Mouse (Mus musculus): ENCODE results near the gene Fgd5. TPM values are rescaled to one million over a fixed set of nuclear protein-coding genes. Genes with fewer than 3 reads are reported as not detected.
"Not testable (repeated sequence)": the region's sequence is repeated elsewhere in the genome, so short reads cannot be mapped to it uniquely, and the experiment has no call there.

Fgd5 gene
- 8.1 and 8.2 TPM in 2 replicates for polyA plus RNA-seq (2015; fragmentation: Nextera tagmentation; extraction: Ambion mirVana)

DNA sequence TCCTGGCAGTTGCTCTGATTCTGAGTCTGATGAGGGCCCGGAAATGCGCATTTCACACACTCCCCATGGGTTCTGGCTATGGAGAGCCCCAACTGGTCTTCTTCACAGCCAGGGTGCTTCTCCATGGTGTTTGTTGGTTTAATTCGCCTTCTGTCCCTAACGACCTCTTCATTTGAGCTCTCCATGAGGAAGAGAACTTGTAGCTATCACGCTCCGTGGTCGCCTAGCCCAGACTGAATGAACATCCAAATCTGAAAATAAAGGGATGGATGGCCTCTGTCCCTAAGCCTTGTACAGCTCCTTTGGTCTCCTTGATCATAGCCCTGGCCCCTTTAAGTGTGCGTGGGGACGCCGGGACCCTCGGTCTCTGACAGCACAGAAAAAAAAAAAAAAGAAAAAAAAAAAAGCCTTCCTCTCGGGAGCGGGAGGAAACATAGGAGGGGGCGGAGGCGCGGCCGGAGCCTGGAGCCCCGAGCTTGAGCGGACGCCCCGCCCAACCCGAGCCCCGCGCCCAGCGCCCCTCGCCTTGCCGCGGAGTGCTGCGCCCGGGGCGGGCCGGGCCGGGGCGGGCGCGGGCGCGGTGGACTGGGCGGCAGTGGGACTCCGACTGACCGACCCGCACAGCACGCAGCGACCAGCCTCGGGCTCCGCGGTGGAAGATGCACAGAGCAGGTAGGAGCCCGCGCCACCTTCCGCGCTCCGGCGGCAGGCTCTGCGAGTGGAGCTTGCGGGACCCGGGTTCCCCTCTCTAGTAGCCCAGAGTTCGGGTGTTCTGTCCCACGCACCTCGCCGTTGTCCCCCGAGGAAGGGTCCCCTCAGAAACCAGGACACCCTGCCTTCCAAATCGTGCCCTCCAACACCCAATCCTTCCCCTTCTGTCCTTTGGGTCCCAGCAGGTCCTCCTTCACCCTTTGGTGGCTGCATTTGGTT, at the start of gene Fgd5:
Gene Fgd5, plus strand, starts transcription at position 508 of the 930 bp plus-strand sequence.
- no peaks in the 10 kb centered on the region for H3K36me3 ChIP-seq (ENCODE audit: control insufficient read depth, insufficient read depth, low read length)
- no peaks in the 10 kb centered on the region for H3K4me1 ChIP-seq (ENCODE audit: control insufficient read depth, insufficient read depth, low read length)
- H3K4me3 ChIP-seq (replicated peaks; ENCODE audit: low read length) = peak within 1 kb of the TSS; percentile 57
- H3K9me3 ChIP-seq (replicated peaks; ENCODE audit: control insufficient read depth, low read length) = no peaks in the 10 kb centered on the region
- peak; percentile 77 for ATAC-seq (ENCODE audit: insufficient read depth, low FRiP score)
- 2% methylated on average over 59 of the region's 62 CpGs for WGBS
- H3K4me2 ChIP-seq (ENCODE audit: low read depth, low read length) = peak within 1 kb of the TSS; percentile 89
- peaks cover 14% of the 10 kb centered on the region for H3K27me3 ChIP-seq (ENCODE audit: control insufficient read depth, insufficient read depth, low read length)
- peak within 1 kb of the TSS; percentile 71 for H3K9ac ChIP-seq (ENCODE audit: low read length)
- no peak within 1 kb of the TSS for H3K27ac ChIP-seq (ENCODE audit: low read length)

DNA sequence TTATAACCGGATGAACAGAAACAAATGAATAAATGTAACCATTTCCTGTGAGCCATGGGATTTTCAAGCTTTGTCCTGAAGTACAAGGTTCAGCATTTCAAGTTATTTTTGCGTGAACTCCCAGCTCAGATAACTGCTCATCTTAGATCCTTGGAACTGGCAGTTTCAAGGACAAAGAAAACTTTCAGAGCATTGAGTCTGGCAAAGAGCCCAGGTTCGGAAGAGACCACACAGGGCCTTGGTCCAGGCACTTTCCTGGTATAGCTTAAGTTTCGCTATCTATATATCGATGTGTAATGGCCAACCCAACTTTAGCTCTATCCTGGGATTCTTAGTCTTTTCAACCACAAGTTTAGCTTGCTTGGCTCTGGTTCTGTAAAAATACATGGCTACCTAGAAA, 47.4 kb upstream of the Fgd5 start:
- Histone ChIP-seq H3K27me3 (ENCODE audit: control insufficient read depth, insufficient read depth, low read length) (no peaks in the 10 kb centered on the region), H3K4me1 (ENCODE audit: control insufficient read depth, insufficient read depth, low read length) (no peaks in the 10 kb centered on the region), H3K4me3 (replicated peaks; ENCODE audit: low read length) (no peak overlapping the region), H3K4me2 (ENCODE audit: low read depth, low read length) (no peak overlapping the region), H3K9me3 (replicated peaks; ENCODE audit: control insufficient read depth, low read length) (no peaks in the 10 kb centered on the region), H3K36me3 (ENCODE audit: control insufficient read depth, insufficient read depth, low read length) (no peaks in the 10 kb centered on the region), H3K27ac (ENCODE audit: low read length) (no peak overlapping the region), H3K9ac (ENCODE audit: low read length) (no peak overlapping the region)
- WGBS = 58% methylated on average over 5 of the region's 5 CpGs
- no peak for ATAC-seq (ENCODE audit: insufficient read depth, low FRiP score)

DNA sequence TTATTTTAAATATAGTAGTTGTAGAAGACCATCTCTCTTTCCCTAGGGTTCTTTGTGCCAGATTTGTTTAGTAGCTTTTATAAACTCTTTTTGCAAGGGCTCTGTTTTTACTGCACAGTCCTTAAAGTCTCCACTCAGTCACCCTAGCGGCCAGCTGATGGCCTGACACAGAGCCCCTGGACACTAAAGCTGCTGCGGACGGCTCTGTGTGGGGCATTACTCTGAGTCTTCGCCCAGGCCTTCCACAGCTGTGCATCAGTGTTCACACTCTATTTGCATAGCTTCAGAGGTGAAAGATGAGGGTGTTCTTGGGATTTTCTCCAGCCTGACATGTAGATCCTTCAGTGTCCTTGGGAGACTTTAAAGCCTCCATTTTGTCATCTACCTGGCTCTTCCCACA, 40.2 kb upstream of the Fgd5 start:
- no peak overlapping the region for H3K9ac ChIP-seq (ENCODE audit: low read length)
- no peak overlapping the region for H3K4me3 ChIP-seq (replicated peaks; ENCODE audit: low read length)
- H3K27ac ChIP-seq (ENCODE audit: low read length) = no peak overlapping the region
- H3K27me3 ChIP-seq (ENCODE audit: control insufficient read depth, insufficient read depth, low read length) = no peaks in the 10 kb centered on the region
- H3K9me3 ChIP-seq (replicated peaks; ENCODE audit: control insufficient read depth, low read length) = no peaks in the 10 kb centered on the region
- 48% methylated on average over 4 of the region's 4 CpGs for WGBS
- H3K4me1 ChIP-seq (ENCODE audit: control insufficient read depth, insufficient read depth, low read length) = no peaks in the 10 kb centered on the region
- ATAC-seq (ENCODE audit: insufficient read depth, low FRiP score) = no peak
- H3K4me2 ChIP-seq (ENCODE audit: low read depth, low read length) = no peak overlapping the region
- H3K36me3 ChIP-seq (ENCODE audit: control insufficient read depth, insufficient read depth, low read length) = no peaks in the 10 kb centered on the region

DNA sequence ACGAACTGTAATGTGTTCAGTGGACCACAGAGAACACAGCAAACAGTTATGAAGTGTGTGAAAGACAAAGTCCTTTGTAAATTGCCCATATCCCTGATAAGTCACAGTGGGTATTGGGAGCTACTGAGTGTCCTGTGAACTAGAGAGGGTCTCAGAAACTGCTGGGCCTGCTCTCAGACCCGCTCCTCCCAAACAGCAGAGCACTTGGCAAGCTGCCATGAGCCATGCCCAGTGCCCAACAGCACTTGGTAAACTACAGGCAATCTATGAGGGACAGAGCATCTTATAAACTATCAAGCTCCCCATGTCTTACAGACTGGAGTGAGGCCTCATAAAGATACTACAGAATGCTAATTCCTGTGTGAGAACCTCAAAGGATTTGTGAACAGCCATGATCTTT, 30.3 kb upstream of the Fgd5 start:
- Histone ChIP-seq H3K4me2 (ENCODE audit: low read depth, low read length) (no peak overlapping the region), H3K36me3 (ENCODE audit: control insufficient read depth, insufficient read depth, low read length) (no peaks in the 10 kb centered on the region), H3K4me3 (replicated peaks; ENCODE audit: low read length) (no peak overlapping the region), H3K4me1 (ENCODE audit: control insufficient read depth, insufficient read depth, low read length) (no peaks in the 10 kb centered on the region), H3K27me3 (ENCODE audit: control insufficient read depth, insufficient read depth, low read length) (no peaks in the 10 kb centered on the region), H3K9ac (ENCODE audit: low read length) (no peak overlapping the region), H3K27ac (ENCODE audit: low read length) (no peak overlapping the region), H3K9me3 (replicated peaks; ENCODE audit: control insufficient read depth, low read length) (no peaks in the 10 kb centered on the region)
- ATAC-seq (ENCODE audit: insufficient read depth, low FRiP score) = no peak
- WGBS = 75% methylated on average over 2 of the region's 2 CpGs

DNA sequence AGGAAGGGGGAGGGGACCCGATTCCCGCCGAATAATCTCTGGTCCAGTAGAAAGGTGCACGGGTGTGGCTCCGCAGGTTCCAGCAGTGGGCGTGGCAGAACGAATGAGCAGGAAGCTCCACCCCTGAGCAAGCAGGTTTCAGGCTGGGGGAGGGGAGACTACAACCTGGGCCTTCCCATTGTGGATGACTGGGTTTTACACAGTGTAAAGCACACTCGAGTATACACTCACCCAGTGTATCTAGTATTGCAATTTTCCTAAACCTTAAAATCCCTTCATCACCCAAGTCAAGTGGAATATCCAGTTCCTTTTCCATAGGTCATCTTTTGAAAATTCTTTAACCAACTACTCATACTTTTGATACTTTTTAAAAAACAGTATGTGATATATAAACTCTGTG, 20.7 kb upstream of the Fgd5 start:
- WGBS = 30% methylated on average over 2 of the region's 8 CpGs
- H3K9ac ChIP-seq (ENCODE audit: low read length); H3K27me3 ChIP-seq (ENCODE audit: control insufficient read depth, insufficient read depth, low read length); H3K36me3 ChIP-seq (ENCODE audit: control insufficient read depth, insufficient read depth, low read length); H3K9me3 ChIP-seq (replicated peaks; ENCODE audit: control insufficient read depth, low read length); H3K4me1 ChIP-seq (ENCODE audit: control insufficient read depth, insufficient read depth, low read length); ATAC-seq (ENCODE audit: insufficient read depth, low FRiP score); H3K27ac ChIP-seq (ENCODE audit: low read length); H3K4me2 ChIP-seq (ENCODE audit: low read depth, low read length); H3K4me3 ChIP-seq (replicated peaks; ENCODE audit: low read length): not testable (repeated sequence)

DNA sequence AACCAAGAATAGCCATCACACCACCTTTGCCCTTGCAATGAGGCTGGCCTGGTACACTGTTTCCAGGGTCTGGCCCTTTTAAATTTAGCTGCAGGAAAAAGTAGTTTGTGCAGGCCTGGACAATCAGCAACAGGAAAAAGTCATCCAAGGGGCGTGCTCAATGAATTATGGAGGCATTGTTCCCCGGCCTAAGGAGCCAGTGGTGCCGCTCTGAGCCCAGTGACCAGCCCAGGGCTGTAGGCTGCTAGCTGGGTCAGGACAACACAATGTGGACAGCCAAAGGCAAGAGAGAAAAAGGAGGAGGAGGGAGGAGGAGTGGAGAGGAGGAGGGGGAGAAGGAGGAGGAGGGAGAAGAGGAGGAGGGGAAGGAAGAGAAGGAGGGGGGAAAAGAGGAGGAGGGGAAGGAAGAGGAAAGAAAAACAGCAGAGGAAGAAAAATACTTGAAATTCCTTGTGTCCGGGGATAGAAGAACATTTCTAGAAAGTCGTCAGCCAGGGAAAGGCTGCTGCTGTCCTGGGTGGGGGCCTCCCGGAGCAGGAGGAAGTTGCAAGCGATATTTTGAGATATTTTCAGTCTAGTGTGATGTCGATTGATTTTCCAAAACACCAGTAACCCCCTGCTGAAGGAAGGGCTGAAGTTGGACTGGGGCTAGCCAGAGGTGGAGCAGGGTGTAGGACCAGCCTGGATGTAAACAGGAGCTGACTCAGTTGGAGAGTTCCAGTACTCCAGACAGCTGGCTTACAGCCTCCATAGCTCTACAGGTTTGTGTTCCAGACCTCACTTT, 18.5 kb upstream of the Fgd5 start:
- ATAC-seq (ENCODE audit: insufficient read depth, low FRiP score) = peak; percentile 41; the same call in 1 of the 2 replicates
- Histone ChIP-seq H3K9me3 (replicated peaks; ENCODE audit: control insufficient read depth, low read length) (no peaks in the 10 kb centered on the region), H3K4me2 (ENCODE audit: low read depth, low read length) (peak overlapping the region; percentile 25), H3K27ac (ENCODE audit: low read length) (peak overlapping the region; percentile 70), H3K9ac (ENCODE audit: low read length) (no peak overlapping the region), H3K36me3 (ENCODE audit: control insufficient read depth, insufficient read depth, low read length) (no peaks in the 10 kb centered on the region), H3K27me3 (ENCODE audit: control insufficient read depth, insufficient read depth, low read length) (no peaks in the 10 kb centered on the region; the same call in 1 of the 2 replicates), H3K4me1 (ENCODE audit: control insufficient read depth, insufficient read depth, low read length) (peaks cover 8% of the 10 kb centered on the region), H3K4me3 (replicated peaks; ENCODE audit: low read length) (no peak overlapping the region)
- WGBS = 19% methylated on average over 8 of the region's 8 CpGs

DNA sequence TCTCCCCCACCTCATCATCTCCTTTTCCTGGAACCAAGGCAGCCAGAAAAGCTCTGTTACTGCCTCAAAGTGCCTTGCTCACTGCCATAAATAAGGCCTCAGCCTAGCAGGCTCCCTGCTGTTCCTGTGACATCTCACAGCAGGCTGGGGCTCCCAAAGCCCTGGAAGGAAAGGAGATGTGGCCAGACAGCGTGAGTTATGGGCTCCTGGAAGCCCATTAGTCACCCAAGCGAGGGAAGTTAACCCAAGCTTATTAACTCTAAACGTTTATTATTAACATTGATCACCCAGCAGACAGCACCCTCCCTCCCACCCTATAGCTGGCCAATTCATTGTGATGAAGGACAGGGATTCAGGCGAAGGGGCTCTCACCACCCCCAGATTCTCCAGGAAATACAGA, 15.2 kb upstream of the Fgd5 start:
- H3K9ac ChIP-seq (ENCODE audit: low read length) = no peak overlapping the region
- 16% methylated on average over 4 of the region's 4 CpGs for WGBS
- no peak overlapping the region for H3K4me3 ChIP-seq (replicated peaks; ENCODE audit: low read length)
- H3K4me1 ChIP-seq (ENCODE audit: control insufficient read depth, insufficient read depth, low read length) = peaks cover 8% of the 10 kb centered on the region
- no peak overlapping the region for H3K4me2 ChIP-seq (ENCODE audit: low read depth, low read length)
- peak overlapping the region; percentile 8; the same call in 1 of the 2 replicates for H3K27ac ChIP-seq (ENCODE audit: low read length)
- H3K27me3 ChIP-seq (ENCODE audit: control insufficient read depth, insufficient read depth, low read length) = no peaks in the 10 kb centered on the region
- no peaks in the 10 kb centered on the region for H3K36me3 ChIP-seq (ENCODE audit: control insufficient read depth, insufficient read depth, low read length)
- ATAC-seq (ENCODE audit: insufficient read depth, low FRiP score) = peak; percentile 49; the same call in 1 of the 2 replicates
- no peaks in the 10 kb centered on the region for H3K9me3 ChIP-seq (replicated peaks; ENCODE audit: control insufficient read depth, low read length)

DNA sequence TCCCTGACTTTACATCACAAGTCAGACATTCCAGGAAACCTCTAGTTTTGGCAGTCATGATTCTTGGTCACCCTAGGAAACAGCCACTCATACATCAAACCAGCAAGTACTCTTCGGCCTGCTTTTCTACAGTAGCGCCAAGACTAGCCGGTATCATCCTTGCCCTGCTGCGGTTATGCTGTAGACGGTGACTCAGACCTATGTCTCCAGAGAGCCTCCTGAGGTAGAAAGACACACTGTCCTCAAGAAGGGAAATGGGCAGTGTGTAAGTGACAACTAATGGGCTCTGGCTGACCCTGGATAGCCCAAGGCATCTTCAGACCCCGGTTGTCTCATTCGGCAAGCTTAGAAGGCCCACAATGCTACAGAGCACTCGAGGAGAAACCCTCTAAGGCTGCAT, 13.6 kb upstream of the Fgd5 start:
- Histone ChIP-seq H3K27me3 (ENCODE audit: control insufficient read depth, insufficient read depth, low read length) (no peaks in the 10 kb centered on the region), H3K4me1 (ENCODE audit: control insufficient read depth, insufficient read depth, low read length) (peaks cover 8% of the 10 kb centered on the region), H3K9me3 (replicated peaks; ENCODE audit: control insufficient read depth, low read length) (no peaks in the 10 kb centered on the region), H3K9ac (ENCODE audit: low read length) (no peak overlapping the region), H3K4me3 (replicated peaks; ENCODE audit: low read length) (no peak overlapping the region), H3K4me2 (ENCODE audit: low read depth, low read length) (no peak overlapping the region), H3K36me3 (ENCODE audit: control insufficient read depth, insufficient read depth, low read length) (no peaks in the 10 kb centered on the region), H3K27ac (ENCODE audit: low read length) (no peak overlapping the region)
- no peak for ATAC-seq (ENCODE audit: insufficient read depth, low FRiP score)
- whole genome bisulfite sequencing = 81% methylated on average over 8 of the region's 8 CpGs

DNA sequence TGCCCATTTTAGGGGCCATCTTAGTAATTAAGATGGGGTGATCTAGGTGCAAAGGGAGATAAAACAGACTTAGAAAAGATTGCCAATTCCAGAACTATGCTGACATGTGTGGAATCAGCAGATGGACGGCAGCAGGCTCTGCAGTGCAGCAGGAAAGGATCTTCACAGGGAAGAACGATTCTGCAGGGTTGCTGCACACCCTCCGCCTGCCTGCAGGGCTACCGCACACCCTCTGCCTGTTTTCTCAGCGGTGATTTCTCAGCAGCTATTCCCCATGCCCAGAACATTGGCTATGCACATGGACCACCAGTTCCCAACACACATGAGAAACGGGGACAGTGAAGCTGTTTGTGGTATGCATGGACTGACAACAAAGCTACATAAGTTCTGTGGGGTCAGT, 12.7 kb upstream of the Fgd5 start:
- Histone ChIP-seq H3K27ac (ENCODE audit: low read length) (no peak overlapping the region), H3K36me3 (ENCODE audit: control insufficient read depth, insufficient read depth, low read length) (no peaks in the 10 kb centered on the region), H3K4me2 (ENCODE audit: low read depth, low read length) (no peak overlapping the region), H3K9me3 (replicated peaks; ENCODE audit: control insufficient read depth, low read length) (no peaks in the 10 kb centered on the region), H3K27me3 (ENCODE audit: control insufficient read depth, insufficient read depth, low read length) (no peaks in the 10 kb centered on the region), H3K9ac (ENCODE audit: low read length) (no peak overlapping the region), H3K4me3 (replicated peaks; ENCODE audit: low read length) (no peak overlapping the region), H3K4me1 (ENCODE audit: control insufficient read depth, insufficient read depth, low read length) (0 out of 2 replicates have a peak, but pooled peaks cover 2% of the 10 kb centered on the region)
- no peak for ATAC-seq (ENCODE audit: insufficient read depth, low FRiP score)
- WGBS = 49% methylated on average over 6 of the region's 6 CpGs

Data from stomach, embryonic 16.5 days (tissue).